Mouse (Mus musculus) lung, adult 2 months (tissue): ENCODE measurements at regions not wholly inside any gene's neighbourhood (a gene's known extent, or its start where the extent isn't known, plus 50 kb on each side); places are given as distances from the start of the nearest gene placed in this dataset.

Source experiments
- DNase-seq: peaks from one replicate; pipeline ENCODE4 v3.0.0; 2022
- H3K4me1 ChIP-seq: fragments of 200-500 bp; 2 replicates; pipeline ENCODE4 v1.6.1; 2011; ENCODE audit warnings: low read length; ENCODE audit not compliant: control insufficient read depth, insufficient read depth
- H3K4me3 ChIP-seq: fragments of 200-500 bp; replicated peaks from 2 replicates; pipeline ENCODE3; 2011; ENCODE audit warnings: low read depth, mild to moderate bottlenecking, control low read depth, low read length; ENCODE audit errors: extremely low read depth
- CTCF ChIP-seq: fragments of 200-500 bp; IDR thresholded peaks from 2 replicates; pipeline ENCODE4 v1.5.1; 2011; ENCODE audit warnings: mild to moderate bottlenecking, low read length, control low read depth; ENCODE audit not compliant: insufficient read depth
- POLR2A ChIP-seq: fragments of 200-500 bp; IDR thresholded peaks from 2 replicates; pipeline ENCODE4 v1.6.1; 2011; ENCODE audit warnings: low read depth, mild to moderate bottlenecking, control low read depth, low read length, borderline replicate concordance; ENCODE audit errors: extremely low read depth
- WGBS: fragments of 180-500 bp; shearing (Covaris S2); methylation state at CpG from one replicate; pipeline ENCODE4 v1.1.7; 2018; 5-methylcytosine and 5-hydroxymethylcytosine counted together

DNA sequence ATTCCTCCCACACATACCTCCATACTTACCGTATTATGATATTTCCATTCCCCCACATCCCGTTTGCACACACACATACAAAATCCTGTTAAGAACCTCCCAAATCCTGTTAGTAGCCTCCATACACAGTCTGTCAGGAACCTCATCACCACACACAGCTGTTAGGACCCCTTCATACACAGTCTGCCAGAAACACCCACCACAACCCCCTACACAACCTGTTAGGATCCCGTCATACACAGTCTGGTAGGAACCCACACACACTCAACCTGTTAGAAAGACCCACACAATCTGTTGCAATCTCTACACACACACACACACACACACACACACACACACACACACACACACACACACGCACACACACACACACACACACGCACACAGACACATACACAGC, 187.5 kb upstream of the Fat4 start:
- WGBS: 88% methylated on average over 5 of the region's 5 CpGs
- DNase-seq: no peak
- H3K4me1 ChIP-seq: no peaks in the 10 kb centered on the region
- no peak overlapping the region for H3K4me3 ChIP-seq
- TF ChIP-seq CTCF (no peak), POLR2A (no peak)

DNA sequence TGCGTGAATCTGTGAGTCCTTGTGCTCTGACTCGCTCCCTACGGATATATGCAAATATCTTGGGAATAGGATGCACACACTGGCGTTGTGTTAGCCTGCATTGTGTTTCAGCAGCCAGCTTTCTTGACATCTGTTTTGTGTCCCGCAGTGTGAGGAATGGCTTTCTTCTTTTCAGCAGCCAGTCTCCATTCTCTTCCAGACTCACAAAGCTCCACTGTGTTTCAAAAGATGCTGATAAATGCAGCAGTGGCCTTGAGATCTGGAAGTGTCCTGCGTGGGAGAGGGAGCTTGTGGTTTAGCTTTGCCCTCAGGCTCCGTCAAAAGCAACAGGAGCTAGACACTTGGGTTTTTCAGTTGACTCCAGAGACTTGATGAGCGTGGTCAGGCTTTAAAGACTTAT, 188.9 kb upstream of the Fat4 start:
- H3K4me3 ChIP-seq: no peak overlapping the region
- TF ChIP-seq CTCF: no peak
- no peak for TF ChIP-seq POLR2A
- DNase-seq: no peak
- 57% methylated on average over 8 of the region's 8 CpGs for whole genome bisulfite sequencing
- H3K4me1 ChIP-seq: no peaks in the 10 kb centered on the region

DNA sequence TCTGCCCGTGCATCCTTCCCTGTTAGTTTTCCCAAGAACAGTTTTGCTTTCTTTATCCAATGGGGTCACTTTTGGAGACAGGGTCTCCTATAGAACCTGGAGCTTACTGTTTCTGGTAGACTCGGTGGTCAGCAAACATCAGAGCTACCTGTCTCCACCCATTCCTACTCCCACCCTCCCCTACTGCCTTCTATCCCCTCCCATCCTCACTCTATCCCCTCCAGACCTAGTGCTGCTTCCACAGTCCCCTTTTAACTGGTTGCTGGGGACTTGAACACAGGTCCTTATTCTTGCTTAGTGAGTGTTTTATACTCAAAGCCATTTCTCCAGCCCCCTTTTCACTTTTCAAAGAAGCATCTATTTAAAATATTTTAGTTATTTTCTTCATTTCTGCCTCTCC, 189.4 kb upstream of the Fat4 start:
- WGBS: 75% methylated on average over 2 of the region's 2 CpGs
- Histone ChIP-seq H3K4me1 (no peaks in the 10 kb centered on the region), H3K4me3 (no peak overlapping the region)
- TF ChIP-seq POLR2A (no peak), CTCF (no peak)
- DNase-seq: no peak

DNA sequence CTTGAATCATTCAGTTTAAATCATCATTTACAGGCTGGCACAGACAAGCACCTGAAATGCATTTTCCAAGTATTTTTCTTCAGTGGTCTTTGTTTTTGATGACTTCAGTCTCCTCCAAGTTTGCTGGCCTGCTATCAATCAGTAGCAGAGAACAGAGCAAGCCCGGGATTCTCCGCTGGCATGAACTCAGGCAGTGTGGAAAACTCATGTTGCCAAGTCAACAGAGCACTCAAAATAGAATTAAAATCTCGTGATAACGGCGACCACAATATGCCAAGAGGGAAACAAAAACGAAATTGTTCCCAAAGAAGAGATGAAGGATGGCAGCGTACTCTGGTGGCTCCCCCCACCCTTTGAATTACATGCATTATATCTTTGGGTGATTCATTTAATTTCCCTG, 190.9 kb upstream of the Fat4 start:
- Histone ChIP-seq H3K4me3 (no peak overlapping the region), H3K4me1 (no peaks in the 10 kb centered on the region)
- TF ChIP-seq CTCF: no peak
- no peak for TF ChIP-seq POLR2A
- no peak for DNase-seq
- 63% methylated on average over 7 of the region's 7 CpGs for WGBS

DNA sequence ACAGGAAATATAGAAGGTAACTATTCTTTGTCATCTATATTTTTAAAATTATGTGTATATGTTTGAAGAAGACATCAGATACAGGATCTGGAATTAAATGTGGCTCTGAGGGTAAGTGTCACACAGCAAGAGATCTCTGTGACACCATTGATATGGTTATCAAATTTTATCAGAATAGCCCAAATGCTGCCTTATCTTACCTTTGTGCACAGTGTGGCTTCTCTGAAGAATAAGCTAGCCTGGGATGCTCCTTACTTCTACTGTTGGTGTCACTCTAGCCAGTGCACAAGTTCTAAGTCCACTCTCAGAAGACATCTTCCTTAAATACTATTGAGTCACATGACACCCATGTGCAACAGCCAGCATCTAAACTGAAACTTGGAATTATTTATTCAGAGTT, 194.0 kb upstream of the Fat4 start:
- DNase-seq: no peak
- TF ChIP-seq POLR2A: no peak

DNA sequence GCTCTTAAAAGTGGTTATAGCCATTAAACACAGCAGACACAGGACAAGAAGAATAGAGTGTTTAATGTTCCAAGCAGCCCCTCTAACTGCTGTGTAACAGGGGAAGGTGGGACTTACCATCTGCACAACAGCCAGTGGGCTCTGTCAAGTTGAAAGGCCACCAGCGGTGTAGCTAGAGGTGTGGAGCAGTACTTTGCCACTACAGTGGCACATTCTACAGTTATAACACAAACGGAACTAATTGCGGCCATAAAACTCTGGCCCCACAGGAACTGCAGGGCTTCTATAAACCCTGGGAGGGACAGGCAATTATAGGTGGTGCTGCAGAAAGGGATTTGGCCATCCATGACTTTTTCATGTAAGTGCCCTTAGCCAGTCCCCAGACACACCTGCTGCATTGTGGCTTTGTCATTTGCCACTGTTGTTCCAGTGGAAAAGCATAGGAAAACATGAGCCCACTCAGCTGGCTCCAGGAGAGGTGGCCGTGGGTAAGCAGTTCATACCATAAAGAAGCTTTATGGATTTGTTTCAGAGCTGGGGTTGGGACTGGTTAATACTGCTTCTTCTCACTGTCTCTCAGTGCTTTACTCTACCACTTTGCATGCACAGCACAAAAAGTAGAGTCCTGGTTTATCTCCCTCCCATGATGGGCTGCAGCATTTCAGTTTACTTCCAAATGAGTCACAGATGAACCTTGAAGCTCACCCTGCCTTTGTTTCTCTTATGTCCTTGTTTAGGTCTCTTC, 199.8 kb upstream of the Ankrd50 start:
- no peak for TF ChIP-seq POLR2A
- no peak for TF ChIP-seq CTCF
- WGBS: 87% methylated on average over 4 of the region's 4 CpGs
- no peak for DNase-seq

More for the DNA sequence above, 194.0 kb upstream of the Fat4 start:
- no peaks in the 10 kb centered on the region for H3K4me1 ChIP-seq
- no peak overlapping the region for H3K4me3 ChIP-seq

DNA sequence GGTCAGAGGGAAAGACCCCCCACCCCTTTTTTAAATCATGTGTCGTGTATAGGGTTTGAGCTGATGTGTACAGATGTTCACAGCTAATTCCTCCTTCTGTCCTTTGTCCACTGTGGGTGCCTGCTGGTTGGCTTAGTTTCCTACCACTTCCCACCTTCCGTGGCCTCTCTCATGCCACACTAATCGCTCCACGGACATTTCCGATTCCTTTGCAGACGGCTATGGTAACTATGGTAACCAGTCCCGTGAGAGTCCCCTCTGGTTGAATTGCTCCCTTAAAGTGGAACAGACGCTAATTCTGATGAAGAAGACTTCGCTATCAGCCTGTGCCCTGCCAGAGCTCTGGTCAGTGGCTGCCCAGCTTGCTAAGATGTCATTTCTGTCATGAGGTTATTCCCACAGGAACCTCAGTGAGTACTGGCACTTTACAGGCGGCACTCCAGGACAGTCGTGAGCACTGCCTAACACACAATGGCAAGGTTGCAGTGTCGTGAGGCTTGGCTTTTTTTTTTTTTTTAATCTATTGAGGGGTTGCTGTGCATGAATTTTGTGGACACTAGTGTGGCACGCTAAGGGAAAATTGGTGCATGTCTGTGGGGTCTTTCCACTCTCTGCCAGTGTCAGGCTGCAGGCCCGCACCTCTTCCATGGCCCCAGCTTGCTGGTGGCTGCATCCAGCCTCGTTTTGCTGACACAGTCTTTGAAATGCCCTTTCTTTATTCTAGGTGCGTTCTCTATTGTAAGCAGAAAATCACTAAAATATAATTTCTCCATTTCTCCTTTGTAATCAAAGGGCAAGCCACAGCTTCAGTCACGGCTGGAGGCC, 179.2 kb upstream of the Ankrd50 start:
- Histone ChIP-seq H3K4me1 (no peaks in the 10 kb centered on the region), H3K4me3 (no peak overlapping the region)
- TF ChIP-seq CTCF: no peak
- TF ChIP-seq POLR2A: no peak
- WGBS: 66% methylated on average over 17 of the region's 17 CpGs
- no peak for DNase-seq

More for the DNA sequence above, 199.8 kb upstream of the Ankrd50 start:
- Histone ChIP-seq H3K4me3 (no peak overlapping the region), H3K4me1 (no peaks in the 10 kb centered on the region)

DNA sequence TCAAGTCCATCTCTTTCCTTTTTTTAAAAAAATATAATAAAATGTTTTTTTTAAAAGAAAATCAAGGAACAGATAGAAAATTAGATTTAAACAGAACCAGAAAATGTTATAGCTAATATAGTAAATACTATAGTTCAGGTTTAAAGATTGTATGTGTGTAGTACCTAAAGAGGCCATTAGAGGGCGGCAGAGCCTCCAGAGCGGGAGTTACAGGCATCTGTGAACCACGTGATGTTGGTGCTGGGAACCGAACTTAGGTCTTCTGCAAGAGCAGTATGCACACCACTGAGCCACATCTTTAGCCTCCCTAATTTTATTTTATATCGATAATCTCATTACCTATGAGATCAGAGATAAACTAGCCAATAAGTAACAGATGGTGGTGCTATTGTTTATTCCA, 178.4 kb upstream of the Ankrd50 start:
- DNase-seq: no peak
- 74% methylated on average over 5 of the region's 5 CpGs for WGBS
- no peak for TF ChIP-seq POLR2A
- TF ChIP-seq CTCF: peak; percentile 44
- Histone ChIP-seq H3K4me3 (no peak overlapping the region), H3K4me1 (no peaks in the 10 kb centered on the region)

DNA sequence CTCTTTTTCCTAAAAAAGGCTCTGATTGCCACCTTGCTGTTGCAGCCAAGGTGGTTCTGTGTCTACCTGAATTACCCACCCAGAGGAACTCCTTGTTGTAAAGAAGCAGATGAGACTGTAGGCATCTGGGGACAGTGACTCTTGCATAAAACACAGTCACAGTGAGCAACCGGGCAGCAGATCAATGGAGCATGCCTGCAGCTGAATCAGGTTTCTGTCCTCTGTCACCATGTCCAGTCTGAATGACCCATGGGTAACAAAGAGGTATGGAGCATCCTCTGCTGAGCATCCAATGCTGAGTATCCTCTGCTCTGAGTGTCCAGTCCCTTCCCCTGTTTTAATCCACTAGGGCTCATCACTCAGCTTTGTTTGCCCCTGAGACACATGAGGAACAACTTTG, 172.1 kb upstream of the Ankrd50 start:
- DNase-seq: no peak
- no peak for TF ChIP-seq POLR2A
- no peak for TF ChIP-seq CTCF
- 94% methylated on average over 1 of the region's 1 CpGs for WGBS

DNA sequence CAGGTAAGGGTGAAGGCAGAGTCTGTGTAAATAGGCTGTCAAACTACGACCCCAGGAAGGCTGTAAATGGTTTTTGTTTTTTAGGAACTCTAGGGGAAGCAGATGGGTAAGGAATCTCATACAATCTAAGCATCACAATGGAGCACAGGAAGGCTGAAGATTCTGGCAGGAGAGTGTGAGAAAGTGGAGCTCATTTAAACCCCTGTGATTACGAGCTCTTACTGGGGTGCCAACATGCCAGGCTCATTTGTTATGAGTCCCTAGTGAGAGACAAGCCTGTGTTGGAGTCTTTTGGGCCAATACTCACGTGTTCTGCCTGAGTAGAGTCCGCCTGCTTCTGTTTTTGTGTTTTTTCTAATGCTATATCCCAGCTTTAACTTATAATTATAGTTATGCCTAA, 169.3 kb upstream of the Ankrd50 start:
- no peaks in the 10 kb centered on the region for H3K4me1 ChIP-seq
- TF ChIP-seq POLR2A (no peak), CTCF (no peak)
- 69% methylated on average over 4 of the region's 4 CpGs for whole genome bisulfite sequencing
- no peak overlapping the region for H3K4me3 ChIP-seq
- DNase-seq: no peak

More for the DNA sequence above, 172.1 kb upstream of the Ankrd50 start:
- Histone ChIP-seq H3K4me1 (no peaks in the 10 kb centered on the region), H3K4me3 (no peak overlapping the region)
